Mouse (Mus musculus) small intestine, adult 2 months (tissue): ENCODE data around the gene Tunar.

Experiments used
- CTCF ChIP-seq: fragments of 200-500 bp; IDR thresholded peaks from 2 replicates; pipeline ENCODE4 v1.5.1; 2012; ENCODE audit warnings: low read depth, mild to moderate bottlenecking, control low read depth, inconsistent platforms, low read length, moderate library complexity, mixed read lengths; ENCODE audit not compliant: insufficient replicate concordance, insufficient read length; ENCODE audit errors: extremely low read depth
- POLR2A ChIP-seq: fragments of 200-500 bp; IDR thresholded peaks from 2 replicates; pipeline ENCODE4 v1.6.1; 2012; ENCODE audit warnings: low read depth, mild to moderate bottlenecking, control low read depth, inconsistent platforms, low read length, moderate library complexity

DNA sequence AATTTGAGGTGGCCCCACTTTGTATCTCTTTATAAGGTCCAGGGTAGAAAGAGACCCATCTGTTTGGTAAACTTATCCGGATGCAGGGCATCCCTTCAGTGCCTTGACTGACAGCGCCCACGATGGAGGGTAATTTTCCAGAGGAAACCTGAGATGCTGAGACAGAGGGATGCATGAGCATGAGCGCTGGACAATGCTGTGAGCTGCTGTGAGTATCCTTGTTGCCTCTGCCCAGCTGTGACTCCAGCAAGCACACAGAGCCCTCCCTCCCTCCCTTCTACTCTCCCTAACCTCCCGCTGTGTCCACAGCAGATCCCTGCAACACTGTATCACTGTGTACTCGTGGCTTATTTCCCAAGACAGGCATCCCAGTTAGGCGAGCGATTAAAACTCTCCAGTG, 40.9 kb downstream of the Tunar start:
- TF ChIP-seq CTCF, result no peak
- no peak for TF ChIP-seq POLR2A
